Mouse (Mus musculus) limb, embryonic 10.5 days (tissue): ENCODE measurements around the gene Slc26a10. TPM values are rescaled to one million over a fixed set of nuclear protein-coding genes. Genes with fewer than 3 reads are reported as not detected.

Source experiments
- DNase-seq: peaks from one replicate; pipeline ENCODE4 v3.0.0-alpha.2; 2017; ENCODE audit warnings: low spot score
- H3K27ac ChIP-seq: fragments of 300-500 bp; sonication (generic); 2 replicates; pipeline ENCODE4 v1.5.1; 2016; ENCODE audit warnings: mild to moderate bottlenecking
- H3K27me3 ChIP-seq: fragments of 300-500 bp; sonication (generic); 2 replicates; pipeline ENCODE4 v1.6.1; 2016; ENCODE audit warnings: low read depth, mild to moderate bottlenecking; ENCODE audit not compliant: poor library complexity, severe bottlenecking
- H3K36me3 ChIP-seq: fragments of 300-500 bp; sonication (generic); 2 replicates; pipeline ENCODE4 v1.6.1; 2016; ENCODE audit warnings: mild to moderate bottlenecking, moderate library complexity
- H3K4me1 ChIP-seq: fragments of 300-500 bp; sonication (generic); 2 replicates; pipeline ENCODE4 v1.6.1; 2016
- H3K4me3 ChIP-seq: fragments of 300-500 bp; sonication (generic); 2 replicates; pipeline ENCODE4 v1.5.1; 2016; ENCODE audit warnings: mild to moderate bottlenecking, moderate library complexity
- H3K9me3 ChIP-seq: fragments of 300-500 bp; sonication (generic); replicated peaks from 2 replicates; pipeline ENCODE4 v1.6.1; 2016; ENCODE audit warnings: mild to moderate bottlenecking
- WGBS: fragments of 180-500 bp; shearing (Covaris S2); methylation state at CpG from one replicate; pipeline ENCODE4 v1.1.7; 2016; 5-methylcytosine and 5-hydroxymethylcytosine counted together
- polyA plus RNA-seq: library from polyadenylated mRNA; unstranded; fragments of >200 nt; fragmentation: Nextera tagmentation; extraction: Ambion mirVana; gene quantifications from 2 replicates; pipeline ENCODE4 v1.2.1, GENCODE M21; 2016

The Slc26a10 gene
- polyA plus RNA-seq, 1 experiment from 2014 or later: 3.4 TPM

DNA sequence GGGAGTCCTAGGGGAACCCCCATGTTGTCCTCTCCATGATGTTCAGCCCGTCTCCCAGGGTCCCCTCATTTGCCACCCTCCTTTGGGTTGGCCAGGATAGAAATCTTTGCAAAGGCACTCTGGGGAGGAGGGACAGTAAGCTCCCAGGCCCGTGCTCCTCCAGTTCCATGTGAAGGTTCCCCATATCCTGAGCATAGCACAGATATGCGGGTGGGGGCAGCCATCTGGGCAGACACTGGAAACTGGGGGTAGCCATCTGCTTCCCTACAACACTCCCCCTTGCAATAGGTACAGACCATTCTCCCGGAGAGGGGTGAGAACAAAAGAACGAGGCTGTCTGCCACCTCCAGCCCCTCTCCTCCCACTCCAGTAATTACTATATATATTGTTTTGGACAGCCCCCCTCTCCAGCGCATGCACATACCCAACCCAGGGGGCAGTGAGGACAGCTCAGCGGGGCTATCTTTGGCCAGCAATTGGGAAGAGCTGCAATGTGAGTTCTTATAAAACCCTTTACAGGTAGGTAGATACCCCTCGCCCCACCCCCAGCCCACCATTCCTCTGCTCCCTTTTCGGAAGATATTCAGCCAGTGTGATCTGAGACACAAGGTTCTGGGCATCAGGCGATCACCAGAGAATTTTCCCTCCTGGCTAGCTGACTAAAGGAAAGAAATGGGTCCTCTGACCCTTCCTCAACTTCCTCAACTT is 7.1 kb upstream of the Slc26a10 start:
- H3K4me1 ChIP-seq: peaks cover 65% of the 10 kb centered on the region
- H3K27ac ChIP-seq: peak overlapping the region; percentile 94
- no peak for DNase-seq
- 42% methylated on average over 10 of the region's 10 CpGs for WGBS
- H3K36me3 ChIP-seq: peaks cover 63% of the 10 kb centered on the region
- peaks cover 26% of the 10 kb centered on the region for H3K27me3 ChIP-seq
- H3K4me3 ChIP-seq: peak overlapping the region; percentile 79
- H3K9me3 ChIP-seq: no peaks in the 10 kb centered on the region

- Histone ChIP-seq H3K9me3 (no peaks in the 10 kb centered on the region), H3K4me1 (peaks cover 65% of the 10 kb centered on the region), H3K27ac (no peak overlapping the region), H3K4me3 (no peak overlapping the region), H3K36me3 (peaks cover 58% of the 10 kb centered on the region), H3K27me3 (peaks cover 37% of the 10 kb centered on the region)
- no peak for DNase-seq
- 74% methylated on average over 1 of the region's 1 CpGs for WGBS
Observed at GRCm38 (mm10) chr10:127186451-127186850, 6.0 kb upstream of the Slc26a10 start.

GRCm38 (mm10) chr10:127185506-127185905 is 5.1 kb upstream of the Slc26a10 start:
- no peaks in the 10 kb centered on the region for H3K9me3 ChIP-seq
- peaks cover 46% of the 10 kb centered on the region for H3K27me3 ChIP-seq
- no peak overlapping the region for H3K27ac ChIP-seq
- no peak for DNase-seq
- WGBS: 83% methylated on average over 15 of the region's 15 CpGs
- peaks cover 49% of the 10 kb centered on the region for H3K36me3 ChIP-seq
- H3K4me1 ChIP-seq: peaks cover 60% of the 10 kb centered on the region
- H3K4me3 ChIP-seq: no peak overlapping the region

DNA sequence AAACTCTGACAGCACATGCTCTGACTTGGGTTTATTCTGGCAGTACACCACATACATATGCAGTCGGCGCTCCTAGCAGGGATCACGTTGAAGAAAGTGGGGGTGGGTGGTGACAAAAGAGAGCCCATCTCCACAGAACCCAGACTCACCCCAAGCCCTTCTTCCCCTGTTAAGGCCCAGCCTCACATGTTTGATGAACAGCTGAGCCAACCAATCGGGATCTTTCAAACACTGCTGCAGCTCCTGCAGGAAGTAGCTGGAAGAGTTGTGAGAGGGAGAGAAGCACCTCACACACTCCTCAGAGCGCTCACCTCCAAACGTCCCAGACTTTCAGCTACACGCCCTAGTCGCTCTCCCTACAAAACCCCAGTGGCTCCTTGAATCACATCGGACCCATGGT is 4.7 kb upstream of the Slc26a10 start:
- peaks cover 49% of the 10 kb centered on the region for H3K36me3 ChIP-seq
- 73% methylated on average over 9 of the region's 9 CpGs for WGBS
- no peak for DNase-seq

GRCm38 (mm10) chr10:127183759-127184158 is 3.3 kb upstream of the Slc26a10 start:
- Histone ChIP-seq H3K27ac (no peak overlapping the region), H3K9me3 (no peaks in the 10 kb centered on the region), H3K36me3 (peaks cover 49% of the 10 kb centered on the region), H3K27me3 (peaks cover 64% of the 10 kb centered on the region), H3K4me1 (peaks cover 59% of the 10 kb centered on the region), H3K4me3 (peak overlapping the region; percentile 16)
- 12% methylated on average over 20 of the region's 20 CpGs for WGBS
- no peak for DNase-seq

More for the DNA sequence above, 4.7 kb upstream of the Slc26a10 start:
- peaks cover 50% of the 10 kb centered on the region for H3K27me3 ChIP-seq
- no peak overlapping the region for H3K4me3 ChIP-seq
- H3K9me3 ChIP-seq: no peaks in the 10 kb centered on the region
- H3K27ac ChIP-seq: no peak overlapping the region
- peaks cover 60% of the 10 kb centered on the region for H3K4me1 ChIP-seq

DNA sequence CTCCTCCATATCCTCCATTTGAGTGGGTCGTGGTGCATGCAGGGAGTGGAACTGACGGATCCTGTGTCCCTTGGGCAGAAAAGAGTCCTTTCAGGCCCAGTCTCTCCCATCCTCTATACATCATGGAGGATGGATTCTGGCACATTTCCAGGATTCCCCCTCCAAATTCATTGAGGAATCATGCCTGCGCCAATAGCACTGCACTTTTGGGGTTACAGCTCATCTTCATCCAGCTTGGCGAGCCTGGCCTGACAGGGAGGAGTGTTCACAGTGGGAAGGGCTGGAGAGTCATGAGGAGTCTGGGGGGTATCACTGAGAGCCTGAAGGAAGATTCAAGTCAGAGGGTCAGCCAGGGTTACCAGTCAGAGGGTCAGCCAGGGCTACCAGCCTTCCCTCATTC is 2.2 kb upstream of the Slc26a10 start:
- Histone ChIP-seq H3K36me3 (peaks cover 49% of the 10 kb centered on the region), H3K4me1 (peaks cover 61% of the 10 kb centered on the region), H3K27me3 (peaks cover 75% of the 10 kb centered on the region), H3K4me3 (no peak overlapping the region), H3K9me3 (no peaks in the 10 kb centered on the region), H3K27ac (no peak overlapping the region)
- WGBS: 94% methylated on average over 4 of the region's 4 CpGs
- no peak for DNase-seq

DNA sequence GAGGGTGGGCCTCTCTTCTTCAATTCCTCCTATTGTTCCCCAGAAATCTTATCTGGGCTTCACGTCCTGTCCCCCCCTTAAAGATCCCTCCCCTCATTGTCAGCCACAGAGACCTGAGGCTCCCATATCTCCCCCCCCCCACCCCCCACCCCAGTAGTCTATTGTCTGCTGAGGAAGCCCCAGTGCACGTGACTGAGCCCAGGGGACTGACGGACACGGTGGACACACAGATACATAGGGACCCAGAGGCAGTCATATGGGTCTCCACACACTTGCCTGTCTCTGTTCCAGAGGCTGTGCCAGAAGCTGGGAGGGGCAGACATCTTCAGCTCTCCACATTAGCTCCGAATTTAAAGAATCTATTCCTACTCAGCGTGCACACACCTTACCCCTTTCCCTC is 1.1 kb upstream of the Slc26a10 start:
- no peak for DNase-seq
- Histone ChIP-seq H3K36me3 (peaks cover 41% of the 10 kb centered on the region), H3K9me3 (no peaks in the 10 kb centered on the region), H3K27ac (no peak overlapping the region), H3K4me3 (no peak overlapping the region), H3K27me3 (peaks cover 86% of the 10 kb centered on the region), H3K4me1 (peaks cover 64% of the 10 kb centered on the region)
- WGBS: 74% methylated on average over 6 of the region's 6 CpGs

- H3K27me3 ChIP-seq: peaks cover 95% of the 10 kb centered on the region
- no peak for DNase-seq
- H3K27ac ChIP-seq: no peak overlapping the region
- peaks cover 32% of the 10 kb centered on the region for H3K36me3 ChIP-seq
- peaks cover 71% of the 10 kb centered on the region for H3K4me1 ChIP-seq
- H3K9me3 ChIP-seq: no peaks in the 10 kb centered on the region
- H3K4me3 ChIP-seq: peak overlapping the region; percentile 45
- 19% methylated on average over 3 of the region's 3 CpGs for WGBS
Observed at GRCm38 (mm10) chr10:127180695-127181047, 226 bp upstream of the Slc26a10 start.

GRCm38 (mm10) chr10:127178286-127179027 is 2.0 kb downstream of the Slc26a10 start:
- H3K4me1 ChIP-seq: peaks cover 53% of the 10 kb centered on the region
- DNase-seq: peak; percentile 52
- no peak overlapping the region for H3K27ac ChIP-seq
- 5% methylated on average over 41 of the region's 41 CpGs for WGBS
- peak overlapping the region; percentile 42 for H3K4me3 ChIP-seq
- H3K9me3 ChIP-seq: no peaks in the 10 kb centered on the region
- peaks cover 14% of the 10 kb centered on the region for H3K36me3 ChIP-seq
- peaks cover 82% of the 10 kb centered on the region for H3K27me3 ChIP-seq

GRCm38 (mm10) chr10:127177719-127178118 is 2.7 kb downstream of the Slc26a10 start:
- WGBS: 2% methylated on average over 23 of the region's 23 CpGs
- Histone ChIP-seq H3K4me1 (peaks cover 50% of the 10 kb centered on the region), H3K4me3 (peak overlapping the region; percentile 42), H3K36me3 (peaks cover 7% of the 10 kb centered on the region), H3K27me3 (peaks cover 75% of the 10 kb centered on the region), H3K27ac (no peak overlapping the region), H3K9me3 (no peaks in the 10 kb centered on the region)
- DNase-seq: peak; percentile 89

GRCm38 (mm10) chr10:127177235-127177634 is 3.2 kb downstream of the Slc26a10 start:
- 26% methylated on average over 9 of the region's 9 CpGs for WGBS
- Histone ChIP-seq H3K9me3 (no peaks in the 10 kb centered on the region), H3K4me1 (peaks cover 50% of the 10 kb centered on the region), H3K36me3 (peaks cover 2% of the 10 kb centered on the region; the same call in 1 of the 2 replicates), H3K27me3 (peaks cover 72% of the 10 kb centered on the region), H3K4me3 (peak overlapping the region; percentile 47), H3K27ac (no peak overlapping the region)
- DNase-seq: no peak

DNA sequence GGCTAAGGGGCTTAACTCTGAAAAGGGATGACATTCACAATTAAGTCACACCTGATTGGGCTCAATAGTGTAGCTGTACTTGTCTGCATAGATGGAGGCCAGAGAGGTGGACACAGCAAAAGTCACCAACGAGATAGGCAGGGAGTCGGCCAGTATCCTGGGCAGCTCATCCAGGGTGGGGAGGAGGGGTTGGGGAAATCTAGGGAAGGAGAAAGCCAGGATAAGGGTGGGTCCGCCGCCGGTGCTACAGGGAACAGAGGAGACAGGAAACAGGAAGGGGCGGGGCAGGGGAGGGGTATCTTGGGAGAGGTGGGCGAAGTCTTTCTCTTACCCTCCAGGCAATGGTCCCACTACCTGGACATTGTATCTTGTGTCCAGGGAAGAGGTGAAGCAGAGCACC is 3.7 kb downstream of the Slc26a10 start:
- 5% methylated on average over 7 of the region's 7 CpGs for WGBS
- peak; percentile 46 for DNase-seq
- peak overlapping the region; percentile 47 for H3K4me3 ChIP-seq

DNA sequence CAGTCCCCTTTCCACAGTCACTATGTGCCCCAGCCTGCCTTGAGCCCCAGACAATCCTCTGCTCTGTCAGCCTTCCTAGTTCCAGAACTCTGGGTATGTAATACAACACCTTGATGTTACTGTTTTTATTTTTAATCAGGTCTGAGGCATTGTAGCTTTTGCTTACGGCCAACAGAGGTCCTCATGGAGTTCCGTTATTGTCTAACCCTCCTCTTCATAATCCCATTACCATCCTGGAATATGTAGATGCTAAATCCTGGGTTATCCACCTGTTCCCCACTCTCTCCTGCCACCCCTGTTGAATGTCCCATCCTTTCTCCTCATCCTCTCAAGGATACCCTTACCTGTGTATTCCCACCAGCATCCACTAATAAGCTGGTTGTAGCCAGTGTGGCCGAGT is 4.2 kb downstream of the Slc26a10 start:
- peak overlapping the region; percentile 47 for H3K4me3 ChIP-seq
- H3K27me3 ChIP-seq: peaks cover 72% of the 10 kb centered on the region
- no peak overlapping the region for H3K27ac ChIP-seq
- 42% methylated on average over 3 of the region's 3 CpGs for WGBS
- H3K36me3 ChIP-seq: no peaks in the 10 kb centered on the region
- no peaks in the 10 kb centered on the region for H3K9me3 ChIP-seq
- no peak for DNase-seq
- peaks cover 52% of the 10 kb centered on the region for H3K4me1 ChIP-seq

More for the DNA sequence above, 3.7 kb downstream of the Slc26a10 start:
- H3K27ac ChIP-seq: no peak overlapping the region
- peaks cover 50% of the 10 kb centered on the region for H3K4me1 ChIP-seq
- H3K36me3 ChIP-seq: no peaks in the 10 kb centered on the region
- H3K9me3 ChIP-seq: no peaks in the 10 kb centered on the region
- peaks cover 72% of the 10 kb centered on the region for H3K27me3 ChIP-seq
